Mouse (Mus musculus) limb, embryonic 12.5 days (tissue): ENCODE measurements around the gene Rnf150. TPM values are rescaled to one million over a fixed set of nuclear protein-coding genes. Genes with fewer than 3 reads are reported as not detected.
A peak's percentile ranks its signal among the peaks of the same experiment; 100 is the strongest.

Experiments used
- ATAC-seq: fragments of 200-750 bp; cut with Nextera tagmentation; 2 replicates; pipeline ENCODE4 v1.8.0; 2017; ENCODE audit warnings: low read depth, moderate TSS enrichment; ENCODE audit not compliant: insufficient number of reproducible peaks, insufficient read depth, low FRiP score, low TSS enrichment
- H3K27ac ChIP-seq: fragments of 300-500 bp; sonication (generic); 2 replicates; pipeline ENCODE4 v1.5.1; 2016; ENCODE audit warnings: mild to moderate bottlenecking, moderate library complexity
- H3K27me3 ChIP-seq: fragments of 300-500 bp; sonication (generic); 2 replicates; pipeline ENCODE4 v1.6.1; 2016; ENCODE audit warnings: mild to moderate bottlenecking, moderate library complexity
- H3K36me3 ChIP-seq: fragments of 300-500 bp; sonication (generic); 2 replicates; pipeline ENCODE4 v1.6.1; 2016; ENCODE audit warnings: mild to moderate bottlenecking, moderate library complexity
- H3K4me1 ChIP-seq: fragments of 300-500 bp; sonication (generic); replicated peaks from 2 replicates; pipeline ENCODE4 v1.6.1; 2016
- H3K4me2 ChIP-seq: fragments of 300-500 bp; sonication (generic); 2 replicates; pipeline ENCODE4 v1.6.1; 2016; ENCODE audit warnings: mild to moderate bottlenecking, moderate library complexity
- H3K4me3 ChIP-seq: fragments of 300-500 bp; sonication (generic); replicated peaks from 2 replicates; pipeline ENCODE4 v1.5.1; 2016; ENCODE audit warnings: mild to moderate bottlenecking
- H3K9ac ChIP-seq: fragments of 300-500 bp; sonication (generic); replicated peaks from 2 replicates; pipeline ENCODE4 v1.6.1; 2016; ENCODE audit warnings: mild to moderate bottlenecking, moderate library complexity
- H3K9me3 ChIP-seq: fragments of 300-500 bp; sonication (generic); 2 replicates; pipeline ENCODE4 v1.6.1; 2016; ENCODE audit warnings: mild to moderate bottlenecking, moderate library complexity
- WGBS: fragments of 180-500 bp; shearing (Covaris S2); methylation state at CpG from one replicate; pipeline ENCODE4 v1.1.7; 2016; 5-methylcytosine and 5-hydroxymethylcytosine counted together
- polyA plus RNA-seq: library from polyadenylated mRNA; unstranded; fragments of >200 nt; fragmentation: Nextera tagmentation; extraction: Ambion mirVana; gene quantifications from 2 replicates; pipeline ENCODE4 v1.2.1, GENCODE M21; 2016

Gene Rnf150
- polyA plus RNA-seq, 1 experiment from 2014 or later = 2.7 TPM

- H3K36me3 ChIP-seq = no peaks in the 10 kb centered on the region
- no peak overlapping the region for H3K9ac ChIP-seq
- ATAC-seq = no peak
- no peaks in the 10 kb centered on the region; the same call in 1 of the 2 replicates for H3K4me1 ChIP-seq
- H3K9me3 ChIP-seq = no peaks in the 10 kb centered on the region
- no peak overlapping the region for H3K4me3 ChIP-seq
- H3K27ac ChIP-seq = no peak overlapping the region
- no peak overlapping the region for H3K4me2 ChIP-seq
- WGBS = 86% methylated on average over 2 of the region's 2 CpGs
- H3K27me3 ChIP-seq = 0 out of 2 replicates have a peak, but pooled peaks cover 4% of the 10 kb centered on the region
Measured at GRCm38 (mm10) chr8:82859343-82859620, 3.9 kb upstream of the Rnf150 start.

GRCm38 (mm10) chr8:82863745-82864520 is 777 bp downstream of the Rnf150 start:
- Histone ChIP-seq H3K27ac (peak overlapping the region; percentile 73), H3K4me1 (peaks cover 24% of the 10 kb centered on the region), H3K9me3 (no peaks in the 10 kb centered on the region), H3K9ac (peak overlapping the region; percentile 90), H3K27me3 (0 out of 2 replicates have a peak, but pooled peaks cover 4% of the 10 kb centered on the region), H3K36me3 (no peaks in the 10 kb centered on the region), H3K4me2 (peak overlapping the region; percentile 81), H3K4me3 (peak overlapping the region; percentile 81)
- ATAC-seq = peak; percentile 64
- WGBS = under 1% methylated on average over 79 of the region's 80 CpGs

GRCm38 (mm10) chr8:82864521-82864818 is 1.3 kb downstream of the Rnf150 start:
- Histone ChIP-seq H3K9ac (peak overlapping the region; percentile 90), H3K4me3 (peak overlapping the region; percentile 81), H3K9me3 (no peaks in the 10 kb centered on the region), H3K4me2 (peak overlapping the region; percentile 81), H3K4me1 (peaks cover 24% of the 10 kb centered on the region), H3K27ac (peak overlapping the region; percentile 73; the same call in 1 of the 2 replicates), H3K27me3 (0 out of 2 replicates have a peak, but pooled peaks cover 4% of the 10 kb centered on the region), H3K36me3 (no peaks in the 10 kb centered on the region)
- ATAC-seq = no peak
- WGBS = 2% methylated on average over 10 of the region's 10 CpGs

DNA sequence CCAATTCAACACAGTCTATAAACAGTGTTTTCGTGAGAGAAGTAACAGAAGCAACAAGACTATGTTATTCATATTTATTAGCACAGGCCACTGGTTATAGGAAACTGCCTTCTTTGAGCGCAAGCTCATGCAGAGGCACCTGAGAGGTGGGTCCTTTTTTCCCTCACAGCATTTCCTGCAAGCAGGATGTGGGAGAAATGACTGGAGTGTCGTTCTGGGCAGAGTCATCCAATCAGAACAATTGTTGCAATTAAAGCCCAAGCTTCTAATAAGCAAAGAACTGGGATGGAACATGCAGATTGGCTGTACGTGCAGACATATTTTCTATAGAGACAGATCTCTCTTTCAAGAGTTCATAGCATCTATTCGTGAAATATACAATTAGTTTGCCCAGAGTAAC is 2.1 kb downstream of the Rnf150 start:
- H3K4me1 ChIP-seq = peaks cover 24% of the 10 kb centered on the region
- peak overlapping the region; percentile 81 for H3K4me2 ChIP-seq
- 34% methylated on average over 5 of the region's 5 CpGs for WGBS
- 0 out of 2 replicates have a peak, but pooled peaks cover 4% of the 10 kb centered on the region for H3K27me3 ChIP-seq
- peak overlapping the region; percentile 90; the same call in 1 of the 2 replicates for H3K9ac ChIP-seq
- no peaks in the 10 kb centered on the region for H3K9me3 ChIP-seq
- ATAC-seq = no peak
- peak overlapping the region; percentile 81 for H3K4me3 ChIP-seq
- H3K27ac ChIP-seq = peak overlapping the region; percentile 35; the same call in 1 of the 2 replicates
- H3K36me3 ChIP-seq = no peaks in the 10 kb centered on the region

DNA sequence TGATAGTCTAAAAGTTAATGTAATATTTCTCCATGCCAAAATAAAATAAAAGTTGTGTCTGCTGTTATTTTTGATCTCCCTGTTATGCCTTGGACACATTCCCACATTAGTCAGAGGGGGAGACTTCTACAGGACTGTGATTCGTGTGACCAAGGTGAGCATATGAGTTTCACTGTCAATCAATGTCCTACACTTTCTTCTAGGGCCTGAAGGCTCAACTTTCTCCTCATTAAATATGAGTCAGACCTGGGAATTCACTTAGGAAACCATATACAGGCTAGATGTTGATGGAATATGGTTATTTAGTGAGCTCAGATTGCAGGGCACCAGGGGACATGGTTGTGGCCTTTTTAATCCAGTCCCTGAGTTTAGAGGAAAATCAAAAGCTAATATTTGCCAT is 3.1 kb downstream of the Rnf150 start:
- H3K4me3 ChIP-seq = no peak overlapping the region
- no peak overlapping the region for H3K9ac ChIP-seq
- 0 out of 2 replicates have a peak, but pooled peaks cover 4% of the 10 kb centered on the region for H3K27me3 ChIP-seq
- H3K27ac ChIP-seq = no peak overlapping the region
- no peaks in the 10 kb centered on the region for H3K9me3 ChIP-seq
- peak overlapping the region; percentile 81 for H3K4me2 ChIP-seq
- peaks cover 32% of the 10 kb centered on the region for H3K4me1 ChIP-seq
- no peak for ATAC-seq
- no peaks in the 10 kb centered on the region for H3K36me3 ChIP-seq
- WGBS = 40% methylated on average over 1 of the region's 1 CpGs

GRCm38 (mm10) chr8:82870840-82871490 is 7.8 kb downstream of the Rnf150 start:
- H3K9me3 ChIP-seq = no peaks in the 10 kb centered on the region
- H3K4me2 ChIP-seq = no peak overlapping the region
- no peaks in the 10 kb centered on the region for H3K27me3 ChIP-seq
- H3K36me3 ChIP-seq = no peaks in the 10 kb centered on the region
- H3K9ac ChIP-seq = no peak overlapping the region
- WGBS = 38% methylated on average over 4 of the region's 4 CpGs
- peak overlapping the region; percentile 35; the same call in 1 of the 2 replicates for H3K27ac ChIP-seq
- ATAC-seq = no peak
- no peak overlapping the region for H3K4me3 ChIP-seq
- peaks cover 20% of the 10 kb centered on the region for H3K4me1 ChIP-seq

DNA sequence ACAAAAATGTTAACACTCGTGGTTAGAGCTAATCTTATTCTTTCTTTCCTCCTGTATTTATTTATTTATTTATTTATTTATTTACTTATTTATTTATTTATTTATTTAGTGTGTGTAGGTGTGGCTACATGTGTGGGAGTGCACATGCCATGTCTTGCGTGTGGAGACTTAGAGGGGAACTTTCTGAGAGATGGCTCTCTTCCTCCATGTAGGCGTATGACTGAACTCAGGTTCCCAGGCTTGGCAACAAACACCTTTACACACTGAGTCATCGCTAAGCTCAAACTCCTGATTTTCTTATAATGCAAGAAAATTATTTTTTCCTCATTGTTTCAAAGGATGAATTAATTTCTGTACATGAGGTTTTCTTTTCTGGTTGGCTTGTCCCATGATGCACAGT is 8.8 kb downstream of the Rnf150 start:
- Histone ChIP-seq H3K9me3 (no peaks in the 10 kb centered on the region), H3K36me3 (no peaks in the 10 kb centered on the region), H3K4me2 (no peak overlapping the region), H3K9ac (no peak overlapping the region), H3K27ac (no peak overlapping the region), H3K4me1 (peaks cover 15% of the 10 kb centered on the region), H3K4me3 (no peak overlapping the region), H3K27me3 (no peaks in the 10 kb centered on the region)
- ATAC-seq = no peak
- WGBS = 84% methylated on average over 4 of the region's 4 CpGs

DNA sequence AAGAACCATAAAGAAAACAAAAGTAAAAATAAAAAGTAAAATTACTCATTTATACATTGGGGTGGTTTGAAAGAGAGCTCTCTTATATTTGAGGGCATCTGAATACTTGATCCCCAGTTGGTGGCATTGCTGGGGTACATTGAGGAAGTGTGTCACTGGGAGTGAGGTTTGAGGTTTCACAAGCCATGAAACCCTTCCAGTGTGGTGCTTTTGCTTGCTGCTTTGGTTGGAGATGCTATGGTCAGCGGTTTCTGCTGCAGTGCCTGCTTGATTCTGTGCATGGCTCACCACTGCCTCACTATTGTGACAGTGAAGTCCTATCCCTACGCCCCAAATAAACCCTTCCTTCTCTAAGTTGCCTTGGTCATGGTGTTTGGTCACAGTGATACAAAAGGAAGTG is 10.9 kb downstream of the Rnf150 start:
- no peaks in the 10 kb centered on the region for H3K27me3 ChIP-seq
- no peak overlapping the region for H3K27ac ChIP-seq
- H3K4me3 ChIP-seq = no peak overlapping the region
- WGBS = 83% methylated on average over 2 of the region's 2 CpGs
- H3K4me1 ChIP-seq = peaks cover 10% of the 10 kb centered on the region
- H3K9ac ChIP-seq = no peak overlapping the region
- H3K9me3 ChIP-seq = no peaks in the 10 kb centered on the region
- ATAC-seq = no peak
- no peak overlapping the region for H3K4me2 ChIP-seq
- H3K36me3 ChIP-seq = no peaks in the 10 kb centered on the region

- Histone ChIP-seq H3K4me3 (no peak overlapping the region), H3K36me3 (no peaks in the 10 kb centered on the region), H3K9ac (no peak overlapping the region), H3K4me2 (no peak overlapping the region), H3K27me3 (no peaks in the 10 kb centered on the region), H3K9me3 (no peaks in the 10 kb centered on the region), H3K4me1 (peaks cover 10% of the 10 kb centered on the region), H3K27ac (no peak overlapping the region)
- WGBS = 71% methylated on average over 7 of the region's 7 CpGs
- 0 out of 2 replicates have a peak, but pooled peaks have one; percentile 47 for ATAC-seq
Measured at GRCm38 (mm10) chr8:82875135-82875534, 12.0 kb downstream of the Rnf150 start.

GRCm38 (mm10) chr8:82884480-82884879 is 21.3 kb downstream of the Rnf150 start:
- H3K27ac ChIP-seq = no peak overlapping the region
- H3K4me1 ChIP-seq = peaks cover 9% of the 10 kb centered on the region
- ATAC-seq = no peak
- no peak overlapping the region for H3K9ac ChIP-seq
- H3K36me3 ChIP-seq = no peaks in the 10 kb centered on the region
- H3K9me3 ChIP-seq = no peaks in the 10 kb centered on the region
- H3K27me3 ChIP-seq = no peaks in the 10 kb centered on the region
- H3K4me3 ChIP-seq = no peak overlapping the region
- no peak overlapping the region for H3K4me2 ChIP-seq
- 68% methylated on average over 4 of the region's 4 CpGs for whole genome bisulfite sequencing

GRCm38 (mm10) chr8:82887234-82887633 is 24.1 kb downstream of the Rnf150 start:
- WGBS = 87% methylated on average over 4 of the region's 4 CpGs
- no peaks in the 10 kb centered on the region for H3K27me3 ChIP-seq
- no peak for ATAC-seq

More at GRCm38 (mm10) chr8:82887234-82887633, 24.1 kb downstream of the Rnf150 start:
- Histone ChIP-seq H3K9ac (no peak overlapping the region), H3K27ac (no peak overlapping the region), H3K4me2 (no peak overlapping the region), H3K9me3 (no peaks in the 10 kb centered on the region), H3K4me1 (peaks cover 15% of the 10 kb centered on the region), H3K4me3 (no peak overlapping the region), H3K36me3 (no peaks in the 10 kb centered on the region)
